Mouse (Mus musculus): ENCODE data around the gene Cemip2. TPM values are rescaled to one million over a fixed set of nuclear protein-coding genes. Genes with fewer than 3 reads are reported as not detected.

Gene Cemip2
- polyA plus RNA-seq, 1 experiment = 12.6 TPM

GRCm38 (mm10) chr19:21785132-21785528, 7.0 kb downstream of the Cemip2 start:
- no peaks in the 10 kb centered on the region for H3K27me3 ChIP-seq (ENCODE audit: control insufficient read depth, insufficient read depth, insufficient read length)

GRCm38 (mm10) chr19:21787004-21787480, 8.9 kb downstream of the Cemip2 start:
- peaks cover 39% of the 10 kb centered on the region for H3K79me3 ChIP-seq (ENCODE audit: low read depth)
- no peaks in the 10 kb centered on the region for H3K36me3 ChIP-seq (ENCODE audit: control insufficient read depth, insufficient read depth)
- H3ac ChIP-seq (ENCODE audit: control insufficient read depth, insufficient read length, low read depth) = no peak overlapping the region
- no peak overlapping the region for H3K4me3 ChIP-seq (ENCODE audit: insufficient read depth, poor library complexity, severe bottlenecking)
- TF ChIP-seq FOSL1 (IDR thresholded peaks at IDR 0.05; ENCODE audit: insufficient read depth, low read length, poor library complexity, severe bottlenecking) (no peak), USF1 (IDR thresholded peaks at IDR 0.05; ENCODE audit: low read depth) (no peak), CEBPB (IDR thresholded peaks at IDR 0.05; ENCODE audit: low read depth) (peak; percentile 63)
- peaks cover 96% of the 10 kb centered on the region for H3K79me2 ChIP-seq (ENCODE audit: control insufficient read depth, insufficient read depth)
- H3K27me3 ChIP-seq (ENCODE audit: control insufficient read depth, insufficient read depth, insufficient read length) = no peaks in the 10 kb centered on the region

More at GRCm38 (mm10) chr19:21785132-21785528, 7.0 kb downstream of the Cemip2 start:
- Histone ChIP-seq H3K79me3 (ENCODE audit: low read depth) (peaks cover 36% of the 10 kb centered on the region), H3ac (ENCODE audit: control insufficient read depth, insufficient read length, low read depth) (no peak overlapping the region), H3K36me3 (ENCODE audit: control insufficient read depth, insufficient read depth) (no peaks in the 10 kb centered on the region), H3K79me2 (ENCODE audit: control insufficient read depth, insufficient read depth) (peaks cover 98% of the 10 kb centered on the region), H3K4me3 (ENCODE audit: insufficient read depth, poor library complexity, severe bottlenecking) (no peak overlapping the region)
- TF ChIP-seq MYOG (IDR thresholded peaks at IDR 0.05; ENCODE audit: control insufficient read depth, extremely low read depth, insufficient read length) = no peak
- TF ChIP-seq CTCF (IDR thresholded peaks at IDR 0.05; ENCODE audit: control insufficient read depth, insufficient read depth, insufficient read length) = no peak
- TF ChIP-seq CEBPB (IDR thresholded peaks at IDR 0.05; ENCODE audit: low read depth) = no peak
- TF ChIP-seq FOSL1 (IDR thresholded peaks at IDR 0.05; ENCODE audit: insufficient read depth, low read length, poor library complexity, severe bottlenecking) = no peak
- TF ChIP-seq MAX (IDR thresholded peaks at IDR 0.05) = no peak

GRCm38 (mm10) chr19:21788999-21789398, 10.9 kb downstream of the Cemip2 start:
- TF ChIP-seq FOSL1 (IDR thresholded peaks at IDR 0.05; ENCODE audit: insufficient read depth, low read length, poor library complexity, severe bottlenecking) (no peak), MYOG (IDR thresholded peaks at IDR 0.05; ENCODE audit: control insufficient read depth, extremely low read depth, insufficient read length) (no peak), USF1 (IDR thresholded peaks at IDR 0.05; ENCODE audit: low read depth) (no peak), CEBPB (IDR thresholded peaks at IDR 0.05; ENCODE audit: low read depth) (no peak), MYOD1 (IDR thresholded peaks at IDR 0.05; ENCODE audit: control insufficient read depth, insufficient read length, low read depth) (no peak)
- peaks cover 85% of the 10 kb centered on the region for H3K79me2 ChIP-seq (ENCODE audit: control insufficient read depth, insufficient read depth)
- no peak overlapping the region for H3ac ChIP-seq (ENCODE audit: control insufficient read depth, insufficient read length, low read depth)
- peaks cover 11% of the 10 kb centered on the region for H3K36me3 ChIP-seq (ENCODE audit: control insufficient read depth, insufficient read depth)
- no peak overlapping the region for H3K4me3 ChIP-seq (ENCODE audit: insufficient read depth, poor library complexity, severe bottlenecking)
- H3K27me3 ChIP-seq (ENCODE audit: control insufficient read depth, insufficient read depth, insufficient read length) = no peaks in the 10 kb centered on the region
- H3K79me3 ChIP-seq (ENCODE audit: low read depth) = peaks cover 29% of the 10 kb centered on the region

GRCm38 (mm10) chr19:21789676-21790075, 11.5 kb downstream of the Cemip2 start:
- Histone ChIP-seq H3ac (ENCODE audit: control insufficient read depth, insufficient read length, low read depth) (peak overlapping the region; percentile 18), H3K79me2 (ENCODE audit: control insufficient read depth, insufficient read depth) (peaks cover 78% of the 10 kb centered on the region), H3K4me3 (ENCODE audit: insufficient read depth, poor library complexity, severe bottlenecking) (no peak overlapping the region), H3K27me3 (ENCODE audit: control insufficient read depth, insufficient read depth, insufficient read length) (no peaks in the 10 kb centered on the region), H3K36me3 (ENCODE audit: control insufficient read depth, insufficient read depth) (peaks cover 15% of the 10 kb centered on the region), H3K79me3 (ENCODE audit: low read depth) (peaks cover 29% of the 10 kb centered on the region)
- TF ChIP-seq CTCF (IDR thresholded peaks at IDR 0.05; ENCODE audit: control insufficient read depth, insufficient read depth, insufficient read length) = no peak
- no peak for TF ChIP-seq FOSL1 (IDR thresholded peaks at IDR 0.05; ENCODE audit: insufficient read depth, low read length, poor library complexity, severe bottlenecking)
- TF ChIP-seq MYOG (IDR thresholded peaks at IDR 0.05; ENCODE audit: control insufficient read depth, extremely low read depth, insufficient read length) = no peak
- TF ChIP-seq CEBPB (IDR thresholded peaks at IDR 0.05; ENCODE audit: low read depth) = no peak
- no peak for TF ChIP-seq MAX (IDR thresholded peaks at IDR 0.05)
- no peak for TF ChIP-seq MYOD1 (IDR thresholded peaks at IDR 0.05; ENCODE audit: control insufficient read depth, insufficient read length, low read depth)
- no peak for TF ChIP-seq USF1 (IDR thresholded peaks at IDR 0.05; ENCODE audit: low read depth)

GRCm38 (mm10) chr19:21791386-21791785, 13.2 kb downstream of the Cemip2 start:
- peaks cover 28% of the 10 kb centered on the region for H3K36me3 ChIP-seq (ENCODE audit: control insufficient read depth, insufficient read depth)
- no peaks in the 10 kb centered on the region for H3K27me3 ChIP-seq (ENCODE audit: control insufficient read depth, insufficient read depth, insufficient read length)
- H3K79me3 ChIP-seq (ENCODE audit: low read depth) = peaks cover 21% of the 10 kb centered on the region
- TF ChIP-seq CEBPB (IDR thresholded peaks at IDR 0.05; ENCODE audit: low read depth) (no peak), MYOD1 (IDR thresholded peaks at IDR 0.05; ENCODE audit: control insufficient read depth, insufficient read length, low read depth) (no peak), MYOG (IDR thresholded peaks at IDR 0.05; ENCODE audit: control insufficient read depth, extremely low read depth, insufficient read length) (no peak), USF1 (IDR thresholded peaks at IDR 0.05; ENCODE audit: low read depth) (no peak), FOSL1 (IDR thresholded peaks at IDR 0.05; ENCODE audit: insufficient read depth, low read length, poor library complexity, severe bottlenecking) (no peak), MAX (IDR thresholded peaks at IDR 0.05) (no peak)
- no peak overlapping the region for H3K4me3 ChIP-seq (ENCODE audit: insufficient read depth, poor library complexity, severe bottlenecking)
- no peak overlapping the region for H3ac ChIP-seq (ENCODE audit: control insufficient read depth, insufficient read length, low read depth)
- H3K79me2 ChIP-seq (ENCODE audit: control insufficient read depth, insufficient read depth) = peaks cover 61% of the 10 kb centered on the region

- H3K4me3 ChIP-seq (ENCODE audit: insufficient read depth, poor library complexity, severe bottlenecking) = no peak overlapping the region
- H3ac ChIP-seq (ENCODE audit: control insufficient read depth, insufficient read length, low read depth) = no peak overlapping the region
- peaks cover 57% of the 10 kb centered on the region for H3K79me2 ChIP-seq (ENCODE audit: control insufficient read depth, insufficient read depth)
- no peaks in the 10 kb centered on the region for H3K27me3 ChIP-seq (ENCODE audit: control insufficient read depth, insufficient read depth, insufficient read length)
- peaks cover 20% of the 10 kb centered on the region for H3K79me3 ChIP-seq (ENCODE audit: low read depth)
- no peak for TF ChIP-seq CEBPB (IDR thresholded peaks at IDR 0.05; ENCODE audit: low read depth)
- no peak for TF ChIP-seq USF1 (IDR thresholded peaks at IDR 0.05; ENCODE audit: low read depth)
- no peak for TF ChIP-seq MYOD1 (IDR thresholded peaks at IDR 0.05; ENCODE audit: control insufficient read depth, insufficient read length, low read depth)
- TF ChIP-seq MYOG (IDR thresholded peaks at IDR 0.05; ENCODE audit: control insufficient read depth, extremely low read depth, insufficient read length) = no peak
- TF ChIP-seq FOSL1 (IDR thresholded peaks at IDR 0.05; ENCODE audit: insufficient read depth, low read length, poor library complexity, severe bottlenecking) = no peak
- TF ChIP-seq MAX (IDR thresholded peaks at IDR 0.05) = no peak
- H3K36me3 ChIP-seq (ENCODE audit: control insufficient read depth, insufficient read depth) = peaks cover 31% of the 10 kb centered on the region
Measured at GRCm38 (mm10) chr19:21791826-21792225, 13.7 kb downstream of the Cemip2 start.
